Mouse (Mus musculus) MEL (cell line): Measurements from ENCODE around the gene Olfr1276. TPM values are rescaled to one million over a fixed set of nuclear protein-coding genes. Genes with fewer than 3 reads are reported as not detected.

Experiments
- DNase-seq: peaks from one replicate; pipeline ENCODE4 v3.0.0; 2011; ENCODE audit warnings: low read depth, low spot score
- H3K27ac ChIP-seq: 2 replicates; pipeline ENCODE4 v1.5.1; 2012; ENCODE audit warnings: low read depth, mild to moderate bottlenecking, control low read depth, low read length, moderate library complexity; ENCODE audit not compliant: control insufficient read depth
- H3K27me3 ChIP-seq, 2 experiments: fragments of 150-350 bp in 1 of 2; sonication (generic) in 1 of 2; 2 replicates each; pipeline ENCODE4 v1.6.1; 2012; ENCODE audit warnings: low read length in 2 of 2, mild to moderate bottlenecking in 2 of 2, improper control_type of control experiment in 1 of 2, moderate library complexity in 1 of 2; ENCODE audit not compliant: insufficient read depth in 2 of 2, control insufficient read depth in 1 of 2
- H3K36me3 ChIP-seq, 2 experiments: 2 replicates each; pipeline ENCODE4 v1.6.1; 2012 to 2014; ENCODE audit warnings: low read length in 2 of 2, improper control_type of control experiment in 1 of 2, inconsistent platforms in 1 of 2, mild to moderate bottlenecking in 1 of 2; ENCODE audit not compliant: insufficient read depth in 2 of 2, control insufficient read depth in 1 of 2
- H3K4me1 ChIP-seq, 2 experiments: fragments of 150-350 bp in 1 of 2; sonication (generic) in 1 of 2; 2 replicates each; pipeline ENCODE4 v1.6.1; 2012; ENCODE audit warnings: low read length in 2 of 2, improper control_type of control experiment in 1 of 2, mild to moderate bottlenecking in 1 of 2; ENCODE audit not compliant: insufficient read depth in 2 of 2, control insufficient read depth in 1 of 2
- H3K4me3 ChIP-seq, 2 experiments: fragments of 150-350 bp in 1 of 2; sonication (generic) in 1 of 2; 2 replicates each; pipeline ENCODE4 v1.5.1; 2012; ENCODE audit warnings: low read depth in 2 of 2, low read length in 2 of 2, mild to moderate bottlenecking in 2 of 2, moderate library complexity in 2 of 2, control low read depth in 1 of 2, improper control_type of control experiment in 1 of 2; ENCODE audit not compliant: control insufficient read depth in 1 of 2, insufficient read depth in 1 of 2
- H3K79me2 ChIP-seq: 2 replicates; pipeline ENCODE4 v1.6.1; 2012; ENCODE audit warnings: mild to moderate bottlenecking, low read length, moderate library complexity; ENCODE audit not compliant: control insufficient read depth, poor library complexity, insufficient read depth
- H3K9ac ChIP-seq: 2 replicates; pipeline ENCODE4 v1.6.1; 2012; ENCODE audit warnings: low read depth, mild to moderate bottlenecking, control low read depth, low read length, moderate library complexity; ENCODE audit not compliant: control insufficient read depth, poor library complexity, severe bottlenecking
- H3K9me3 ChIP-seq: fragments of 150-350 bp; sonication (generic); replicated peaks from 2 replicates; pipeline ENCODE4 v1.6.1; 2012; ENCODE audit warnings: mild to moderate bottlenecking, low read length, improper control_type of control experiment, moderate library complexity; ENCODE audit not compliant: insufficient read depth
- CHD1 ChIP-seq: IDR thresholded peaks from 2 replicates; pipeline ENCODE4 v1.6.1; 2012; ENCODE audit warnings: low read depth, mild to moderate bottlenecking, inconsistent platforms, low read length, improper control_type of control experiment
- CHD2 ChIP-seq: IDR thresholded peaks from 2 replicates; pipeline ENCODE4 v1.6.1; 2011; ENCODE audit warnings: low read length, improper control_type of control experiment
- CTCF ChIP-seq, 3 experiments: IDR thresholded peaks in 2 of 3; conservative IDR thresholded peaks in 1 of 3; 2 replicates each; pipeline ENCODE4 v1.5.1; 2011 to 2012; ENCODE audit warnings: low read length in 3 of 3, low read depth in 2 of 3, mild to moderate bottlenecking in 2 of 3, improper control_type of control experiment in 1 of 3, inconsistent platforms in 1 of 3, mixed read lengths in 1 of 3, moderate library complexity in 1 of 3; ENCODE audit not compliant: control insufficient read depth in 1 of 3, insufficient read depth in 1 of 3, poor library complexity in 1 of 3, severe bottlenecking in 1 of 3
- E2F4 ChIP-seq: IDR thresholded peaks from 2 replicates; pipeline ENCODE4 v1.6.1; 2011; ENCODE audit warnings: low read depth, low read length, improper control_type of control experiment, borderline replicate concordance
- GABPA ChIP-seq: IDR thresholded peaks from 2 replicates; pipeline ENCODE4 v1.6.1; 2012; ENCODE audit warnings: low read depth, mild to moderate bottlenecking, inconsistent platforms, low read length, improper control_type of control experiment, moderate library complexity
- GATA1 ChIP-seq: IDR thresholded peaks from 2 replicates; pipeline ENCODE4 v1.6.1; 2011; ENCODE audit warnings: low read depth, low read length, improper control_type of control experiment
- HCFC1 ChIP-seq: IDR thresholded peaks from 2 replicates; pipeline ENCODE4 v1.6.1; 2012; ENCODE audit warnings: low read depth, mild to moderate bottlenecking, inconsistent platforms, low read length, improper control_type of control experiment, moderate library complexity
- MAFK ChIP-seq: IDR thresholded peaks from 2 replicates; pipeline ENCODE4 v1.6.1; 2011; ENCODE audit warnings: low read depth, mild to moderate bottlenecking, low read length, improper control_type of control experiment, borderline replicate concordance
- MXI1 ChIP-seq: IDR thresholded peaks from 2 replicates; pipeline ENCODE4 v1.6.1; 2011; ENCODE audit warnings: mild to moderate bottlenecking, low read depth, low read length, improper control_type of control experiment
- MYC ChIP-seq: IDR thresholded peaks from 2 replicates; pipeline ENCODE4 v1.6.1; 2011; ENCODE audit warnings: low read depth, mild to moderate bottlenecking, low read length, improper control_type of control experiment, moderate library complexity
- NRF1 ChIP-seq: IDR thresholded peaks from 2 replicates; pipeline ENCODE4 v1.6.1; 2014; ENCODE audit warnings: low read depth, mild to moderate bottlenecking, inconsistent platforms, low read length, improper control_type of control experiment, moderate library complexity; ENCODE audit not compliant: poor library complexity, insufficient read depth, severe bottlenecking
- POLR2AphosphoS2 ChIP-seq: IDR thresholded peaks from 2 replicates; pipeline ENCODE4 v1.6.1; 2011; ENCODE audit warnings: low read length, improper control_type of control experiment
- RAD21 ChIP-seq: IDR thresholded peaks from 2 replicates; pipeline ENCODE4 v1.6.1; 2011; ENCODE audit warnings: mild to moderate bottlenecking, low read depth, low read length, improper control_type of control experiment
- SMC3 ChIP-seq: IDR thresholded peaks from 2 replicates; pipeline ENCODE4 v1.6.1; 2011; ENCODE audit warnings: low read depth, low read length, improper control_type of control experiment
- TAL1 ChIP-seq: IDR thresholded peaks from 2 replicates; pipeline ENCODE4 v1.6.1; 2012; ENCODE audit warnings: mild to moderate bottlenecking, inconsistent platforms, low read length, moderate library complexity, mixed read lengths
- TCF12 ChIP-seq: IDR thresholded peaks from 2 replicates; pipeline ENCODE4 v1.6.1; 2014; ENCODE audit warnings: low read depth, mild to moderate bottlenecking, inconsistent platforms, low read length, improper control_type of control experiment, moderate library complexity
- UBTF ChIP-seq: IDR thresholded peaks from 2 replicates; pipeline ENCODE4 v1.6.1; 2012; ENCODE audit warnings: low read depth, mild to moderate bottlenecking, inconsistent platforms, low read length, improper control_type of control experiment, moderate library complexity, borderline replicate concordance; ENCODE audit not compliant: insufficient read depth
- USF2 ChIP-seq, 2 experiments: IDR thresholded peaks; 2 replicates each; pipeline ENCODE4 v1.6.1; 2011 to 2012; ENCODE audit warnings: improper control_type of control experiment in 2 of 2, low read length in 2 of 2, borderline replicate concordance in 1 of 2, inconsistent platforms in 1 of 2, low read depth in 1 of 2, mild to moderate bottlenecking in 1 of 2; ENCODE audit not compliant: insufficient read depth in 1 of 2
- ZKSCAN1 ChIP-seq: IDR thresholded peaks from 2 replicates; pipeline ENCODE4 v1.6.1; 2012; ENCODE audit warnings: low read depth, mild to moderate bottlenecking, inconsistent platforms, low read length, improper control_type of control experiment, moderate library complexity
- polyA plus RNA-seq, 2 experiments: library from polyadenylated mRNA; stranded (reverse) in 1 of 2; unstranded in 1 of 2; fragments of >175 nt in 1 of 2; fragments of >200 nt in 1 of 2; gene quantifications; 2 replicates each; pipeline versions ENCODE4 v1.2.1 to v1.2.4; 2012; ENCODE audit warnings: low replicate concordance in 2 of 2, low read depth in 1 of 2; ENCODE audit not compliant: insufficient read length in 2 of 2, insufficient read depth in 1 of 2, missing spikeins in 1 of 2
- total RNA-seq: library from RNA; depleted of rRNA; stranded (reverse); fragments of 300-350 nt; gene quantifications from 2 replicates; pipeline ENCODE4 v1.2.3, GENCODE M21; 2012; rRNA removed

Olfr1276 gene
- total and polyA plus RNA-seq, 3 experiments: not detected

DNA sequence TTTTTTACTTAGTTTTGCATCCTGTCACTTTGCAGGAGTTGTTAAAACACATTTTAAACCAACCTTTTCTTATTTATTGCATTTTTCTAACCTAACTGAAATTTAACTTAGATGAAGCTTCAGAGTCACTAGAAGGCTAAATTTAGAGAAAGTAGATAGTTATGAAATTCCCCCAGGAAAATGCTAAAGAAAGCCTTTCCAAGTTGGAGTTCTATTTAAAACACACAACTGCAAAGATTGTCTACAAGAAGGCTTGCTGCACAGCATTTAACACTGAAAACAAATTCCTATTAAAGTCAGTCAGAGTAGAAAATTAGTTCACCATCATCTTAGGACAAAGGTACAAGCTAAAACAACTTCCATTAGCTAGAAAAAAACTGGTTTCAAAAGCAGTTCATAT is 46.1 kb downstream of the Olfr1276 start, which contains the start of gene Olfr1279:
Gene Olfr1279 (plus strand): TSS at position 262 of the 400 bp plus-strand sequence.
- no peak within 1 kb of the TSS for H3K9ac ChIP-seq
- no peaks in the 10 kb centered on the region for H3K4me1 ChIP-seq
- no peak for DNase-seq
- no peak for TF ChIP-seq POLR2AphosphoS2
- TF ChIP-seq SMC3: no peak
- no peak for TF ChIP-seq GABPA
- TF ChIP-seq TAL1: no peak
- TF ChIP-seq HCFC1: no peak
- no peak for TF ChIP-seq CTCF (IDR thresholded peaks at IDR 0.05 in 2 of 3, conservative IDR thresholded peaks at IDR 0.05 in 1 of 3; ENCODE audit: control insufficient read depth in 1 of 3, insufficient read depth in 1 of 3, low read depth in 2 of 3, low read length in 3 of 3, poor library complexity in 1 of 3, severe bottlenecking in 1 of 3)
- TF ChIP-seq MAFK: no peak
- no peak for TF ChIP-seq NRF1
- no peak for TF ChIP-seq CHD1
- TF ChIP-seq MXI1: no peak
- no peak for TF ChIP-seq E2F4
- TF ChIP-seq USF2 (IDR thresholded peaks at IDR 0.05; ENCODE audit: borderline replicate concordance in 1 of 2, insufficient read depth in 1 of 2, low read depth in 1 of 2, low read length in 2 of 2): no peak
- no peak for TF ChIP-seq RAD21
- TF ChIP-seq ZKSCAN1: no peak
- TF ChIP-seq MYC: no peak
- TF ChIP-seq UBTF: no peak
- TF ChIP-seq CHD2: no peak
- TF ChIP-seq GATA1: no peak
- no peak for TF ChIP-seq TCF12
- no peaks in the 10 kb centered on the region for H3K36me3 ChIP-seq
- H3K4me3 ChIP-seq: no peak within 1 kb of the TSS
- no peak within 1 kb of the TSS for H3K27ac ChIP-seq
- H3K27me3 ChIP-seq: no peaks in the 10 kb centered on the region
- no peaks in the 10 kb centered on the region for H3K79me2 ChIP-seq
- no peaks in the 10 kb centered on the region for H3K9me3 ChIP-seq

Other genes starting within 250 kb of the Olfr1276 start
- not detected in 2 replicates for gene Gm13941, start 148.5 kb upstream of the Olfr1276 start, total RNA-seq
- gene Gm13941, start 148.5 kb upstream of the Olfr1276 start, polyA plus RNA-seq: not detected
- gene Gm15130, start 101.6 kb upstream of the Olfr1276 start, total RNA-seq: not detected in 2 replicates
- gene Gm15130, start 101.6 kb upstream of the Olfr1276 start, polyA plus RNA-seq: not detected
- gene 4930430A15Rik, start 24.9 kb upstream of the Olfr1276 start, total RNA-seq: not detected in 2 replicates
- not detected for gene 4930430A15Rik, start 24.9 kb upstream of the Olfr1276 start, polyA plus RNA-seq
- not detected in 2 replicates for gene Olfr1275, start 19.2 kb upstream of the Olfr1276 start, total RNA-seq
- not detected for gene Olfr1275, start 19.2 kb upstream of the Olfr1276 start, polyA plus RNA-seq
- gene Olfr1277, start 19.6 kb downstream of the Olfr1276 start, total RNA-seq: not detected in 2 replicates
- gene Olfr1277, start 19.6 kb downstream of the Olfr1276 start, polyA plus RNA-seq: not detected
- not detected in 2 replicates for gene Olfr1278, start 35.6 kb downstream of the Olfr1276 start, total RNA-seq
- gene Olfr1278, start 35.6 kb downstream of the Olfr1276 start, polyA plus RNA-seq: not detected
- not detected in 2 replicates for gene Olfr1279, start 46.1 kb downstream of the Olfr1276 start, total RNA-seq
- not detected for gene Olfr1279, start 46.1 kb downstream of the Olfr1276 start, polyA plus RNA-seq
- gene Olfr1280, start 59.5 kb downstream of the Olfr1276 start, total RNA-seq: not detected in 2 replicates
- not detected for gene Olfr1280, start 59.5 kb downstream of the Olfr1276 start, polyA plus RNA-seq
- gene Olfr1281, start 72.0 kb downstream of the Olfr1276 start, total RNA-seq: not detected in 2 replicates
- not detected for gene Olfr1281, start 72.0 kb downstream of the Olfr1276 start, polyA plus RNA-seq
- gene Olfr1282, start 81.6 kb downstream of the Olfr1276 start, total RNA-seq: not detected in 2 replicates
- not detected for gene Olfr1282, start 81.6 kb downstream of the Olfr1276 start, polyA plus RNA-seq
- not detected in 2 replicates for gene Olfr1283, start 112.3 kb downstream of the Olfr1276 start, total RNA-seq
- gene Olfr1283, start 112.3 kb downstream of the Olfr1276 start, polyA plus RNA-seq: not detected
- not detected in 2 replicates for gene Olfr1284, start 121.0 kb downstream of the Olfr1276 start, total RNA-seq
- not detected for gene Olfr1284, start 121.0 kb downstream of the Olfr1276 start, polyA plus RNA-seq
- gene Olfr1286, start 168.6 kb downstream of the Olfr1276 start, total RNA-seq: not detected in 2 replicates
- gene Olfr1286, start 168.6 kb downstream of the Olfr1276 start, polyA plus RNA-seq: not detected
- gene Olfr1287, start 194.6 kb downstream of the Olfr1276 start, total RNA-seq: not detected in 2 replicates
- gene Olfr1287, start 194.6 kb downstream of the Olfr1276 start, polyA plus RNA-seq: not detected
- not detected in 2 replicates for gene Olfr1288, start 219.6 kb downstream of the Olfr1276 start, total RNA-seq
- gene Olfr1288, start 219.6 kb downstream of the Olfr1276 start, polyA plus RNA-seq: not detected
- not detected in 2 replicates for gene Olfr1289, start 226.3 kb downstream of the Olfr1276 start, total RNA-seq
- not detected for gene Olfr1289, start 226.3 kb downstream of the Olfr1276 start, polyA plus RNA-seq
- not detected in 2 replicates for gene Olfr1290, start 239.3 kb downstream of the Olfr1276 start, total RNA-seq
- not detected for gene Olfr1290, start 239.3 kb downstream of the Olfr1276 start, polyA plus RNA-seq
- gene Olfr1291-ps1, start 242.7 kb downstream of the Olfr1276 start, total RNA-seq: not detected in 2 replicates
- gene Olfr1291-ps1, start 242.7 kb downstream of the Olfr1276 start, polyA plus RNA-seq: not detected